25 mouse cellular contexts compared by ENCODE assay signal in the genomic region with DNA sequence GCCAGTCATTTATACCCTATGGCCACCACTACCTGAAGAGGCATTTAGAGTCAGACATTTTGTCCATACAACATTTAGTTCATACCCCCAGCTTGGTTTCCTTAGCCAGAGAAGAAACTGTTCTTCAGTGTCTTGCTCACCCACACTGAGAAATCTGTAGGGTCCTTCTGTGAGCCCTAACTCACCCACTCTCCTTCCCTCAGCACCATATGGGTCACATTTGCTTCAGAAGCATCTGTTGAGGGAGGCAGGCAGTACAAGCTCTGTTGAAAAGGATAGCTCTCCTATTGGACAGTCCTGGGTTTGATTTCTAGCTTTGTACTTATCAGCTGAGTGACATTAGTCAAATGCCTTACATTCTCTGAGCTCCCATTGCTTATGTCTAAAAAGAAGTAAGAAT.
"Had no signal": no experiment of that assay in that cellular context is flagged by ENCODE, and none has a peak within 500 bp of the region (broad histone marks: within the 10 kb centered on the region; RNA-seq: fewer than 3 reads in every experiment).

No protein-coding gene starts in this region.

- ATAC-seq: hindbrain, embryonic 16.5 days; intestine, embryonic 16.5 days; liver, embryonic 12.5 days had no signal

- DNase-seq: gastrocnemius, adult 2 months; gastrocnemius, postnatal 10 days; gastrocnemius, postnatal 25 days; heart, adult 18-20 months; heart, postnatal 10 days; heart, postnatal 4 days; kidney, adult 11 months; kidney, adult 2 months; kidney, adult 9 months; kidney, postnatal 14 days; kidney, postnatal 36 days; left cerebral cortex, postnatal 4 days had no signal

- H3K4me3 ChIP-seq: gastrocnemius, adult 2 months; heart, embryonic 10.5 days; heart, embryonic 12.5 days; hindbrain, embryonic 10.5 days; hindbrain, embryonic 12.5 days; kidney, embryonic 15.5 days; limb, embryonic 13.5 days; limb, embryonic 15.5 days; liver, embryonic 12.5 days had no signal

- H3K27ac ChIP-seq: gastrocnemius, adult 2 months; heart, embryonic 10.5 days; hindbrain, embryonic 10.5 days; hindbrain, embryonic 12.5 days; hindbrain, embryonic 14.5 days; kidney, embryonic 15.5 days; kidney, postnatal 0 days; limb, embryonic 13.5 days; limb, embryonic 15.5 days; liver, embryonic 12.5 days; liver, embryonic 14.5 days had no signal
